Mouse (Mus musculus) myocyte (in vitro differentiated cells): ENCODE results near the gene Ddx56.

ENCODE experiments used
- CEBPB ChIP-seq: IDR thresholded peaks from 2 replicates; pipeline ENCODE4 v1.6.1; 2011; ENCODE audit warnings: mild to moderate bottlenecking, moderate library complexity; ENCODE audit not compliant: poor library complexity, insufficient read depth, severe bottlenecking
- E2F4 ChIP-seq: IDR thresholded peaks from one replicate; pipeline ENCODE4 v1.6.1; 2011; ENCODE audit warnings: mild to moderate bottlenecking, control low read depth, moderate library complexity; ENCODE audit not compliant: insufficient read depth
- MAX ChIP-seq: IDR thresholded peaks from one replicate; pipeline ENCODE4 v1.6.1; 2011; ENCODE audit warnings: low read depth, mild to moderate bottlenecking, control low read depth
- MYOD1 ChIP-seq, 3 experiments: IDR thresholded peaks; one replicate each; pipeline ENCODE4 v1.6.1; 2011; ENCODE audit warnings: control low read depth in 2 of 3, low read depth in 2 of 3, mild to moderate bottlenecking in 2 of 3, moderate library complexity in 1 of 3; ENCODE audit not compliant: insufficient read length in 2 of 3, control insufficient read depth in 1 of 3
- MYOG ChIP-seq, 3 experiments: IDR thresholded peaks; one replicate each; pipeline ENCODE4 v1.6.1; 2011; ENCODE audit warnings: control low read depth in 2 of 3, low read depth in 2 of 3, mild to moderate bottlenecking in 2 of 3; ENCODE audit not compliant: insufficient read length in 2 of 3, control insufficient read depth in 1 of 3, insufficient read depth in 1 of 3
- POLR2A ChIP-seq: IDR thresholded peaks from one replicate; pipeline ENCODE4 v1.6.1; 2011; ENCODE audit warnings: low read depth, mild to moderate bottlenecking, control low read depth, moderate library complexity; ENCODE audit not compliant: insufficient read length
- POLR2AphosphoS2 ChIP-seq: IDR thresholded peaks from one replicate; pipeline ENCODE4 v1.6.1; 2011; ENCODE audit warnings: low read depth, control low read depth; ENCODE audit not compliant: insufficient read length
- REST ChIP-seq: IDR thresholded peaks from one replicate; pipeline ENCODE4 v1.6.1; 2011; ENCODE audit warnings: mild to moderate bottlenecking, control low read depth, moderate library complexity; ENCODE audit not compliant: insufficient read depth, insufficient read length
- TCF12 ChIP-seq: IDR thresholded peaks from one replicate; pipeline ENCODE4 v1.6.1; 2011; ENCODE audit warnings: mild to moderate bottlenecking, control low read depth; ENCODE audit not compliant: poor library complexity, insufficient read depth, severe bottlenecking
- TCF3 ChIP-seq: IDR thresholded peaks from one replicate; pipeline ENCODE4 v1.6.1; 2011; ENCODE audit warnings: low read depth, control low read depth; ENCODE audit not compliant: insufficient read length
- USF1 ChIP-seq: IDR thresholded peaks from one replicate; pipeline ENCODE4 v1.6.1; 2011; ENCODE audit warnings: low read depth, mild to moderate bottlenecking, control low read depth, moderate library complexity

DNA sequence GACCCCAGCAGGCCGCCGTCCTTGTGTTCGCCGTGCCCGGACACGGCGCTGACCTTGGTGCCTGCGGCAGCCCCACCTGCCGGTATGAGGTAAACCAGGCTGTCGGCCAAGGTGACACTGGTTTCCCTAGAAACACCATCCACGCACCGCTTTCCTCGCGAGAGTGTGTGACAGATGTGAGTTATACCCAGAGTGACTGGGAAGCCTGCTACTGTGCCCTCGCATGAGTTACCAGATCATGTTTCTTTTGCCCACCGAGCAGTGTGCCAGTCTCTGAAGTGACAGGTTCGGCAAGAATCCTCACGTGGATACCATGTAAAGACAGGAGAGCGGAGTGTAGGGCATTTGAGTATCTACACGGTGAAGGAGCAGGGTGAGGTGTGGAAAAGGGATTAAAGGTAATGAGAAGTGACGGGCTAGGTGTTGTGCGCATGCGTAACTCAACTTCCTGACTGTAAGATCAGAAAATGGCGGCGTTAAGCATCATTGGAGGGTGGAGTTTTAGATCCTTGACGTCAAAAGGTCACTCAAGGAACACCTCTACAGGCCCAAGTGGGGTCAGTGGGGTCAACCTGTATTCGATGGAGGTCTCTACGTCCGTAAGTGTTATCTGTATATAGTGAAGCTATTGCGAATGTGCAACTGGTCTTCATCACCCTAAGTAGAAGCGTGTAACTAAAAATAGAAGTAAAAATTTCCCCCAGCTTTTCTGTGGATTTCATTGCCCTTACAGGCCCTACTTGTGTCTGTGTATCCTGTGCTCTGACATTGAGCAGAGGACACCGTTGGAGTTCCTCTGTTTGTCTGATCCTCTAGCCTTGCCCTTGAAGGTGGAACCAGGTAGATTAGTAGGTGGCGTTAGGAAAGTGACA, 24.8 kb upstream of the Ddx56 start:
- TF ChIP-seq MYOG (IDR thresholded peaks at IDR 0.05; ENCODE audit: control insufficient read depth in 1 of 3, insufficient read depth in 1 of 3, insufficient read length in 2 of 3, low read depth in 2 of 3) (peak in 1 of 3 experiments; percentile 10), POLR2A (no peak), USF1 (no peak), CEBPB (no peak), POLR2AphosphoS2 (no peak), E2F4 (no peak), TCF12 (no peak), MAX (no peak), REST (no peak), TCF3 (no peak), MYOD1 (IDR thresholded peaks at IDR 0.05; ENCODE audit: control insufficient read depth in 1 of 3, insufficient read length in 2 of 3, low read depth in 2 of 3) (peak in 1 of 3 experiments; percentile 54)
